Mouse (Mus musculus) cerebral cortex, adult 2 months (tissue): ENCODE measurements around the gene Chchd6.

Experiments
- WGBS: fragments of 180-500 bp; shearing (Covaris S2); methylation state at CpG from one replicate; pipeline ENCODE4 v1.1.7; 2018; 5-methylcytosine and 5-hydroxymethylcytosine counted together

Gene Chchd6

GRCm38 (mm10) chr6:89498764-89499516 lies 96.5 kb downstream of the Chchd6 start:
- WGBS = 39% methylated on average over 6 of the region's 6 CpGs

DNA sequence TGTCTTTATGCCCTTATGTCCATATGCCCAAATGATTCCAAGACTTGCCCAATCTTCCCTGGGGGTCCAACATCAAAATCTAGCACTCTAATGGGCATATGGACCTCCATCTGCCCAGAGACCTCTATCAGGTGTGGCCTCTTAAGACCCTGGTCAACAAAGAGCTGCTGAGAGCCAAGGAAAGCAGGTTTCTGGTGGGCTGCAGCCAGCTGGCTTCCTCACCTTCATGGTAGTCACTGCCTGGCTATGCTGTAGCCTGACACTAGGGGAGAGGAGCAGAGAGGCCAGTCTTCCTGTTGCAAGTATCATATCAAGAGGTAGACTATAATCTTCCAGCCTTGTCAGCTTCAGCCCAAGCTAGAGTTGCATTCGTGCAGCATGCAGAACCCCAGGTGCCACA lies 98.5 kb downstream of the Chchd6 start:
- WGBS = 82% methylated on average over 1 of the region's 1 CpGs

GRCm38 (mm10) chr6:89492368-89492767 lies 103.1 kb downstream of the Chchd6 start:
- 84% methylated on average over 4 of the region's 4 CpGs for WGBS

GRCm38 (mm10) chr6:89490369-89490768 lies 105.1 kb downstream of the Chchd6 start:
- 91% methylated on average over 3 of the region's 3 CpGs for WGBS

- WGBS = 88% methylated on average over 1 of the region's 1 CpGs
These were observed 105.9 kb downstream of the Chchd6 start for GRCm38 (mm10) chr6:89489533-89489932.

DNA sequence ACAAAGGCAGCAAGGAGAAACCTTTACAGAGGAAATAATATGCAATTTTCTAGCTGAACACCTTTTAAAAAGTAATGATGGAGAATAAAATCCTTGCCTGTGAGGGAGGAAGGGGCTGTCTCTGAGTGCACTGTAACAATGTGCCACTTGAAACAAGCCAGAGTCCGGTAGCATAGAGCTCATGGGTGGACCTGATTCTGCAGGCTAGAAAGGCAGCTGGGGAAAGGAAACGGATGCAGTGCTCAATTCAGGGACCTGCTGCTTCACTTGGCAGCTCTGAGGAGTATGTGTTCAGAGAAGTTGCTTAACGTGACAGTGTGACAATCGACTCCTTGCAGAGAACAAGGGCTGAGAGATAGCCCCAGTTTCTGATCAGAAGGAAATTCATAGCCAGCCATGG lies 109.4 kb downstream of the Chchd6 start:
- WGBS = 33% methylated on average over 4 of the region's 4 CpGs

- 85% methylated on average over 4 of the region's 4 CpGs for WGBS
These were observed 114.3 kb downstream of the Chchd6 start for GRCm38 (mm10) chr6:89481192-89481591.

DNA sequence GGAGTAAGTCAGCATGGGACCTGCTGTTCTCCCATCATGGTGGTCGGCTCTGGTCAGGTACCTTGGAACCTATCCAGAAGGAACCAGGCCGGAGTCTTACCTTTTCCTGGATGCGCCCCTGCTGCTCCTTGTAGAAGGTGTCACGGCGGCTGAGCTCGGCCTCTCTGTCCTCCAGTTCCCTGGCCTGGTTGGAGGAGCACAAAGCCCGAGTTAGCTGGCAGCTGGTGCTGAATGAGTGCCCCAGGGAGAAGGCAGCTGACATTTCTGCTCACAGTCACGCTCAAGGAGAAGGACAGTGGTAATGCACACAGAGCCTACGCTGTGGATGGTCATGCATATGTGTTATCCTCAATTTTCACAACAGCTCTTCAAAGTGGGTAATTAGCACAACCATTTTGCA lies 128.2 kb downstream of the Chchd6 start:
- 78% methylated on average over 9 of the region's 9 CpGs for WGBS

- WGBS = 43% methylated on average over 3 of the region's 3 CpGs
These were observed 128.6 kb downstream of the Chchd6 start for GRCm38 (mm10) chr6:89466875-89467274.

DNA sequence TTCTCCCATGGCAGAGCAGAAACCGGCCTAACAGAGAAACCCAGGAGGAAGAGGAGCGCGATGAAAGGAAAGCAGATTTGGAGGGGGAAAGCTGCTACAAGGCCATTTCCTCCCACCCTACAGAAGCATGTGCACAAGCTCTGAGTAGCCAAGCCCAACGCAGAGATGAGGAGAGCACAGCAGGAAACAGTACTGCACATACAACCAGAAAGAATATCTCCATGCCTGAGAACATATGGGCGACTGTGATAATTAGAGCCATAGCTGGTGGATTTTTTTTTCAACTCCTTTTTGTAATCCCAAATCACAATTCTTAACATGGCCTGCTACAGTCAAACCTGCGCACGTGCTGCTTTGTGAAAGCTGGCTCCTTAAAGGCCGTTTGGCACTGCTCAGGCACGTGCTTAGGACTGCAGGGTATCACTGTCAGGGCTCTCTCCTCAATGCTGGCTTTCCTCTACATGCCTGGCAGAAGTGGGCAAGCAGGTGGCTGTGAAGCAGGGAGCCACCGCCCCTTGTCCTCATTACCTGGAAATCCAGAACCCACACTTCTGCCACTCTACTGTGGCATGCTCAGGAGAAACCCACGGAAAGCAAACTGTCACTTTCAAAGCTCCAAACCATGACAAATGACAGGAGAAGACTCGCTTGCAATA lies 129.3 kb downstream of the Chchd6 start:
- 50% methylated on average over 12 of the region's 12 CpGs for whole genome bisulfite sequencing

- 48% methylated on average over 2 of the region's 2 CpGs for WGBS
These were observed 133.2 kb downstream of the Chchd6 start for GRCm38 (mm10) chr6:89462223-89462760.

DNA sequence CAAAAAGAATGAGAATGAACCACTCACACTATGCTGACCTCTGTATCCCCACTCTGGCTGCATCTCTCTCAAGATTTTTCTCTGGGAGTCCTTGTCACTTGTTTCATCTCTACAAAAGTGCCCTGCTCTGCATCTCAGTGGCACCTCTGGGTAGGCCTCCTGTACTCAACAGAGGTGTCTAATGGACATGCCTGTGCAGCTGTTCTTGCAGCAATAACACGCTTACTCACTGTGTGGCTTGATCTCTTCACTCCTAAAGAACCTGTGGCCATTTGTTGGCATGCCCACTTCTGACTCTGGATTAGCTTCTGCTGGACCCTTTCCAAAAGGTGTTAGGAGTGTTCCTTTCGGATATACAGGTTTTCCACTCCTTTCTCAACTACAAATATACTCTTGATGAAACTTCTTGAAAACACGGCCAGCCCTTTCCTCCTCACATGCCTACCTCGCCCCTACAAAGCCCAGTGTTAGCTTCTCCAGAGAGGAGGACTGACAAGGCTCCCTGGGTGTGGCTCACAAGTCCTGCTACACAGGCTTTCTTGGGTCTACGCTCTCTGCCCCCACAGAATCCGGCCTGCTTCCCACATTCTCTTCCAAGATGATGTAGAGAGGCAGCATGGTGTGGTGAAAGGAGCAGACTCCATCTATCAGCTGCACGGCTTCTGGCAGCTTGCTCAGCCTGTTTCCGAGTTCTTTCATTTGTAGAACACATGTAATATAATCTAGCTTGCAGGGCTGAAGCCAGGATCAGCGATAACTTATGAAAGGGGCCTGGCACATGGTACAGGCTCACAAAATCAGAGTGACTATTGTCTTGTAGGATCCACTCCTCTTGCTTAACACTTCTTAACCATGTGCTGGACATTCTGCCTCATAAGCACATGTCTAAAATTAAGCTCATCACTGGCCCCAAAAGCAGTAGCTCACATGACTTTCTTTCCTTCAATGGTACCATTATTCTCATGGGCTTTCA lies 133.9 kb downstream of the Chchd6 start:
- WGBS = 58% methylated on average over 9 of the region's 9 CpGs

DNA sequence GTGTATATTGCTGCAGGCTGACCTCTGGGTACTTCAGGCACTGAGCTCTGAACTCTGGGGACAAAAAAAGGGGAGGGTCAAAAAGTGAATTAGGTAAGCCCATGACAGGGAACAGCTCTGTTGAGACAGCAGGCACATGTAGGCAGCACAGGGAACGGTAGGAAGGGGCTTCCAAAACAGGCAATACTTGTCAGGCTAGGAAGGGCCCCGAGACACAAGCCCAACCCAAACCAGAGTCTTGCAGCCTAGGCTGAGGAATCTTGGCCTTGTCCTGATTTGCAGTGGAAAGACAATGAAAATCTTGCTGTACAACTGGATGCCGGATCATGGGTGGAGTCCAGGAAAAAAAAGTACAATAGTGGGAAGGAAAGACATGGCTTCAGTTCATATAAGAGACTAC lies 135.8 kb downstream of the Chchd6 start:
- 84% methylated on average over 3 of the region's 3 CpGs for WGBS

DNA sequence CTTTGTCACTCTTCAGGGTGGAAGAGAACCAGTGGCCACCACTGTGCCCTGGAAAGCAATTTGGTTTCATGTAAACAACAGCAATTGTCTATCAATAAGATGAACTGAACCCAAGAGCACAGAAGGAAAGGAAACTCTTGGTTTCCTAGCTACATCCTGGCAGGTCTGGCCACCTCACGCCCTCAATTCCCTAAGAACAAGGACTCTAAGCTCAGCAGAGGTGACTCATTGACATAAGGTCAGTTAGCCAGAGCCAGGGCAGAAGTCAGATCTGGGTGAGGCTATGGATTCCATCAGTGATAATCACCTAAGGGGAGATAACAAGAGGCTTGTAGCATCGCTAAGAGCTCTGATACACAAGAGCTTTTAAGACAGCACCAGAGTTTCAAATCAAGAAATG lies 137.9 kb downstream of the Chchd6 start:
- 96% methylated on average over 2 of the region's 2 CpGs for WGBS

- 93% methylated on average over 1 of the region's 1 CpGs for WGBS
These were observed 139.0 kb downstream of the Chchd6 start for GRCm38 (mm10) chr6:89456409-89456961.

GRCm38 (mm10) chr6:89455523-89456000 lies 139.9 kb downstream of the Chchd6 start:
- WGBS = 95% methylated on average over 4 of the region's 4 CpGs

DNA sequence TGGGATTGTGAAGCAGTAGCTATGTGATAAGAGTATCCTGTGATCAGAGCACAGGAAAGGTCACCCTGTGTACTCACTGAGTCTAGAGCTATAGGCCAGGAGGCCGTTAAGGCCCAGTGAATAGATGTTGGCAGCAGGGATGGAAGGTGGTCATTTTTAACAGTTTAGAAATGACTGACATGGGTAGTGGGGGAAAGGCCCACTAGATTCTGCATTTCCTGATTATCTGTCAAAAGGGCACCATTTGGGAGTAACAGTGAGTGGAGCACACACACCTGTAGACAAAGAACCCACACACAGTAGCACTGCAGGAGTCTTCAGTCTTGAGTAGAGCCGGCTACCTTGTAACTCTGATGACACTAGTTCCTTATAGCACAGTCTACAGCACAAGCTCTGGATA lies 141.0 kb downstream of the Chchd6 start:
- WGBS = 100% methylated on average over 2 of the region's 2 CpGs

DNA sequence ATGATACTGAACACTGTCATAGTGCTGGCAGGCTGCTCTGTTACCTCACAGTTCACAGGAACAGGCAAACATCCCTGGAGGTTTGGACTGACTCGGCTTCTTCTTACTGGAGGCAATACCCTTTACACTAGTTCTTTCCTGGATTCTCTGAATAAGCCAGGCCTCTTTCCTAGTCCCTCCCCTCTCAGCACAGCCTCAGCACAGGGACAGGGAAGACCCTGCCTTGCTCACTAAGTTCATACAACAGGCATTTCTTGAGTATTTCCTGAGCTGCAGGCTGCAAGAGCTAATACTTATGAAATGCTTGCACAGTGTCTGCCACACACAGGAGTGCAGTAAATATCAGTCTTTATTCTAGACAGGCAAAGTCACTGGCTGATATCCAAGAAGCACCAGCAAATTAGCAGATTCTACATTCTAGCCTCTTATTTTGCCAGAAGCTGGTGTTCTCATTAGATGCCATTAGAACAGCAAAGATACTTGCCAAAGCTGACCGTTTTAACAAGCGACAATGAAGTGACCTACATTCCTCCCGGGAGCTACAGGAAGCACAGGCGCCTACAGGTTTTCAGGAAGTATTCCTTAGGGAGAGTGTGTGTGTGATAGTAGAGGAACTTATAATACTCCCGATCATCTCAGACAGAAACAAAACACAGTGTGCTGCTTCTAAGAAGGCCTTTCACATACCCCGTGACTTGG lies 142.3 kb downstream of the Chchd6 start:
- WGBS = 22% methylated on average over 7 of the region's 7 CpGs

GRCm38 (mm10) chr6:89452356-89452755 lies 143.1 kb downstream of the Chchd6 start:
- 86% methylated on average over 6 of the region's 6 CpGs for WGBS

GRCm38 (mm10) chr6:89448736-89449135 lies 146.7 kb downstream of the Chchd6 start:
- 54% methylated on average over 3 of the region's 3 CpGs for WGBS

GRCm38 (mm10) chr6:89440671-89441070 lies 154.8 kb downstream of the Chchd6 start:
- WGBS = 60% methylated on average over 4 of the region's 4 CpGs
